In genomic region chr13:36264391-36264790, GRCm38 (mm10) we compare ENCODE assay signal across 15 mouse cellular contexts.
DNase-seq lines count a peak whose midpoint lies in the region; ATAC-seq lines count a peak whose summit lies in the region.
"Had no signal": no experiment of that assay in that cellular context is flagged by ENCODE, and none has a peak within 500 bp of the region (broad histone marks: within the 10 kb centered on the region; RNA-seq: fewer than 3 reads in every experiment).

No protein-coding gene starts in this region.

- H3K9ac ChIP-seq in kidney, embryonic 16.5 days (replicated peaks; ENCODE audit: low read length), result no peak overlapping the region
- H3K9ac ChIP-seq in hindbrain, embryonic 16.5 days (ENCODE audit: low read depth, low read length), result no peak overlapping the region
- H3K9ac ChIP-seq: embryonic facial prominence, embryonic 12.5 days; hindbrain, embryonic 15.5 days; midbrain, embryonic 12.5 days had no signal

- peak; percentile 24 for DNase-seq in cerebellum, adult 9-10 months
- DNase-seq in cerebellum, postnatal 4 days (ENCODE audit: low spot score in 2 of 2), result no peak
- DNase-seq in kidney, postnatal 25 days, result peak; percentile 41 to 44
- DNase-seq in right cerebral cortex, postnatal 10 days (ENCODE audit: low spot score in 2 of 2), result peak; percentile 38 to 40
- no peak for DNase-seq in right cerebral cortex, postnatal 36 days (ENCODE audit: low spot score in 2 of 2)
- no peak for DNase-seq in left cerebral cortex, adult 8-10 months (ENCODE audit: low spot score in 2 of 2)
- DNase-seq: adrenal gland, postnatal 36 days; heart, adult 2 months; heart, postnatal 10 days; thymus, postnatal 36 days had no signal

- no peak for ATAC-seq in kidney, embryonic 16.5 days (ENCODE audit: low FRiP score, low TSS enrichment)
- ATAC-seq in hindbrain, embryonic 16.5 days, result no peak

- peaks cover 9% of the 10 kb centered on the region; the same call in 1 of the 2 replicates for H3K9me3 ChIP-seq in kidney, embryonic 16.5 days (ENCODE audit: low read length)
- H3K9me3 ChIP-seq in hindbrain, embryonic 16.5 days (ENCODE audit: control insufficient read depth, low read length), result no peaks in the 10 kb centered on the region; the same call in 1 of the 2 replicates
- H3K9me3 ChIP-seq: embryonic facial prominence, embryonic 12.5 days; hindbrain, embryonic 15.5 days had no signal

- no peaks in the 10 kb centered on the region for H3K27me3 ChIP-seq in kidney, embryonic 16.5 days (ENCODE audit: insufficient read depth, low read length)
- no peaks in the 10 kb centered on the region for H3K27me3 ChIP-seq in hindbrain, embryonic 16.5 days (replicated peaks; ENCODE audit: control insufficient read depth, insufficient read depth, low read length)
- H3K27me3 ChIP-seq: embryonic facial prominence, embryonic 12.5 days; hindbrain, embryonic 15.5 days; midbrain, embryonic 12.5 days had no signal

- no peak overlapping the region for H3K4me3 ChIP-seq in kidney, embryonic 16.5 days (ENCODE audit: low read length)
- no peak overlapping the region for H3K4me3 ChIP-seq in hindbrain, embryonic 16.5 days (ENCODE audit: low read length)
- H3K4me3 ChIP-seq: embryonic facial prominence, embryonic 12.5 days; heart, adult 2 months; hindbrain, embryonic 15.5 days; midbrain, embryonic 12.5 days had no signal

- WGBS in kidney, embryonic 16.5 days, result 89% methylated on average over 5 of the region's 5 CpGs
- 89% methylated on average over 5 of the region's 5 CpGs for WGBS in hindbrain, embryonic 16.5 days

- no peak overlapping the region for H3K4me2 ChIP-seq in kidney, embryonic 16.5 days (replicated peaks; ENCODE audit: low read depth, low read length)
- H3K4me2 ChIP-seq in hindbrain, embryonic 16.5 days (ENCODE audit: low read length), result no peak overlapping the region
- H3K4me2 ChIP-seq: embryonic facial prominence, embryonic 12.5 days; hindbrain, embryonic 15.5 days; midbrain, embryonic 12.5 days had no signal

- no peaks in the 10 kb centered on the region for H3K4me1 ChIP-seq in kidney, embryonic 16.5 days (ENCODE audit: insufficient read depth, low read length)
- H3K4me1 ChIP-seq in hindbrain, embryonic 16.5 days (ENCODE audit: control insufficient read depth, insufficient read depth, low read depth, low read length), result peaks cover 4% of the 10 kb centered on the region; the same call in 1 of the 2 replicates
- H3K4me1 ChIP-seq: embryonic facial prominence, embryonic 12.5 days; hindbrain, embryonic 15.5 days had no signal

- no peak overlapping the region for H3K27ac ChIP-seq in kidney, embryonic 16.5 days (ENCODE audit: low read length)
- no peak overlapping the region for H3K27ac ChIP-seq in hindbrain, embryonic 16.5 days (ENCODE audit: low read depth, low read length)
- H3K27ac ChIP-seq: embryonic facial prominence, embryonic 12.5 days; heart, adult 2 months; hindbrain, embryonic 15.5 days had no signal

- H3K36me3 ChIP-seq in kidney, embryonic 16.5 days (ENCODE audit: insufficient read depth, low read length), result 0 out of 2 replicates have a peak, but pooled peaks cover 6% of the 10 kb centered on the region
- H3K36me3 ChIP-seq in hindbrain, embryonic 16.5 days (ENCODE audit: control insufficient read depth, insufficient read depth, low read length), result no peaks in the 10 kb centered on the region
- H3K36me3 ChIP-seq: hindbrain, embryonic 15.5 days; midbrain, embryonic 12.5 days had no signal

Comparison
In these comparisons a context has a peak if more than half of its experiments do, and no peak if none do; other contexts are left out.
1. DNase-seq: peak in cerebellum, adult 9-10 months (single experiment), kidney, postnatal 25 days (2 of 2) and right cerebral cortex, postnatal 10 days (2 of 2); none in cerebellum, postnatal 4 days (0 of 2), right cerebral cortex, postnatal 36 days (0 of 2) and left cerebral cortex, adult 8-10 months (0 of 2).